Mouse (Mus musculus) neural tube, embryonic 14.5 days (tissue): ENCODE measurements around the gene Rpp25l. TPM values are rescaled to one million over a fixed set of nuclear protein-coding genes. Genes with fewer than 3 reads are reported as not detected.
"Not testable (repeated sequence)": the region's sequence is repeated elsewhere in the genome, so short reads cannot be mapped to it uniquely, and the experiment has no call there.

Experiments used
- ATAC-seq: fragments of 200-750 bp; cut with Nextera tagmentation; 2 replicates; pipeline ENCODE4 v1.8.0; 2017; ENCODE audit warnings: low read depth, mild to moderate bottlenecking, moderate TSS enrichment, moderate library complexity
- H3K27ac ChIP-seq: fragments of 300-500 bp; sonication (generic); 2 replicates; pipeline ENCODE4 v1.5.1; 2014; ENCODE audit warnings: low read depth, mild to moderate bottlenecking, control low read depth, low read length, moderate library complexity, mixed read lengths
- H3K27me3 ChIP-seq: fragments of 300-500 bp; sonication (generic); 2 replicates; pipeline ENCODE4 v1.6.1; 2014; ENCODE audit warnings: low read length; ENCODE audit not compliant: control insufficient read depth, insufficient read depth
- H3K36me3 ChIP-seq: fragments of 300-500 bp; sonication (generic); 2 replicates; pipeline ENCODE4 v1.6.1; 2014; ENCODE audit warnings: low read length, mixed read lengths; ENCODE audit not compliant: control insufficient read depth, insufficient read depth
- H3K4me1 ChIP-seq: fragments of 300-500 bp; sonication (generic); 2 replicates; pipeline ENCODE4 v1.6.1; 2014; ENCODE audit warnings: low read length; ENCODE audit not compliant: control insufficient read depth, insufficient read depth
- H3K4me2 ChIP-seq: fragments of 300-500 bp; sonication (generic); 2 replicates; pipeline ENCODE4 v1.6.1; 2014; ENCODE audit warnings: mild to moderate bottlenecking, low read depth, low read length, control low read depth
- H3K4me3 ChIP-seq: fragments of 300-500 bp; sonication (generic); 2 replicates; pipeline ENCODE4 v1.5.1; 2014; ENCODE audit warnings: low read depth, low read length, control low read depth, mixed read lengths
- H3K9ac ChIP-seq: fragments of 300-500 bp; sonication (generic); replicated peaks from 2 replicates; pipeline ENCODE4 v1.6.1; 2014; ENCODE audit warnings: low read depth, mild to moderate bottlenecking, control low read depth, low read length, mixed read lengths
- H3K9me3 ChIP-seq: fragments of 300-500 bp; sonication (generic); 2 replicates; pipeline ENCODE4 v1.6.1; 2016; ENCODE audit warnings: low read length; ENCODE audit not compliant: control insufficient read depth
- WGBS: fragments of 180-500 bp; shearing (Covaris S2); extraction: QIAGEN DNeasy Blood & Tissue Kit; methylation state at CpG from one replicate; pipeline ENCODE4 v1.1.7; 2014; 5-methylcytosine and 5-hydroxymethylcytosine counted together
- polyA plus RNA-seq: library from polyadenylated mRNA; unstranded; fragments of >200 nt; fragmentation: Nextera tagmentation; extraction: Ambion mirVana; gene quantifications from 2 replicates; pipeline ENCODE4 v1.2.1, GENCODE M21; 2014

Gene Rpp25l
- polyA plus RNA-seq, 1 experiment from 2014 or later: 61.3 TPM

GRCm38 (mm10) chr4:41695800-41696199 is 17.5 kb downstream of the Rpp25l start:
- not testable (repeated sequence) for H3K27me3 ChIP-seq, H3K27ac ChIP-seq, H3K36me3 ChIP-seq, H3K4me1 ChIP-seq, H3K9me3 ChIP-seq, ATAC-seq, H3K9ac ChIP-seq, H3K4me3 ChIP-seq
- peak overlapping the region; percentile 26; the same call in 1 of the 2 replicates for H3K4me2 ChIP-seq
- whole genome bisulfite sequencing: 0% methylated on average over 17 of the region's 38 CpGs

DNA sequence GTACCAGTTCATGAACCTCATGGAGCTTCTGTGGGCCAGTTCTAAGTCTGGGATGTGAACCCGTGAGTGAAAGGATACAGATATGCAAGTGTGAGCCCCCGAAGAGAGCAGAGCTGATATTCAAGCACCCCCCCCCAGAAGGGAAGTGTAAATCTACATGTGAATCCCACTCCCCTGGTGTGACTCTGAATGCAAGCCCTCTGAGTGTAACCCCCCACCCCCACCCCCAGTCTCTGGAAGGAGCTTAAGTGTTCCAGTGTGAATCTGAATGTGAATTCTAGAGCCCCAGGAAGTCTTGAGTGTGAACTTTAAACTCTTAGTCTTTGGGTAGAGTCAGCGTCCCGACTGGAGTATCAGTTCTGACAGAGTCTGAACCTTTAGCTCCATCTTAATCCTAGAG is 19.8 kb downstream of the Rpp25l start:
- H3K36me3 ChIP-seq, H3K27ac ChIP-seq, H3K4me3 ChIP-seq, H3K9me3 ChIP-seq, ATAC-seq, H3K27me3 ChIP-seq, H3K9ac ChIP-seq, H3K4me1 ChIP-seq: not testable (repeated sequence)
- peak overlapping the region; percentile 26; the same call in 1 of the 2 replicates for H3K4me2 ChIP-seq
- 2% methylated on average over 4 of the region's 4 CpGs for WGBS

- not testable (repeated sequence) for ATAC-seq, H3K4me3 ChIP-seq, H3K9me3 ChIP-seq, H3K27ac ChIP-seq, H3K27me3 ChIP-seq, H3K4me1 ChIP-seq, H3K4me2 ChIP-seq, H3K36me3 ChIP-seq, H3K9ac ChIP-seq
- no CpG with 5 or more reads among the region's 4 CpGs for WGBS
Observed at GRCm38 (mm10) chr4:41690014-41690413, 23.3 kb downstream of the Rpp25l start.

GRCm38 (mm10) chr4:41688562-41688961 is 24.8 kb downstream of the Rpp25l start:
- H3K4me3 ChIP-seq, H3K4me1 ChIP-seq, H3K9me3 ChIP-seq, H3K27me3 ChIP-seq, ATAC-seq, H3K36me3 ChIP-seq, H3K9ac ChIP-seq, H3K4me2 ChIP-seq, H3K27ac ChIP-seq: not testable (repeated sequence)
- 35% methylated on average over 1 of the region's 1 CpGs for WGBS

DNA sequence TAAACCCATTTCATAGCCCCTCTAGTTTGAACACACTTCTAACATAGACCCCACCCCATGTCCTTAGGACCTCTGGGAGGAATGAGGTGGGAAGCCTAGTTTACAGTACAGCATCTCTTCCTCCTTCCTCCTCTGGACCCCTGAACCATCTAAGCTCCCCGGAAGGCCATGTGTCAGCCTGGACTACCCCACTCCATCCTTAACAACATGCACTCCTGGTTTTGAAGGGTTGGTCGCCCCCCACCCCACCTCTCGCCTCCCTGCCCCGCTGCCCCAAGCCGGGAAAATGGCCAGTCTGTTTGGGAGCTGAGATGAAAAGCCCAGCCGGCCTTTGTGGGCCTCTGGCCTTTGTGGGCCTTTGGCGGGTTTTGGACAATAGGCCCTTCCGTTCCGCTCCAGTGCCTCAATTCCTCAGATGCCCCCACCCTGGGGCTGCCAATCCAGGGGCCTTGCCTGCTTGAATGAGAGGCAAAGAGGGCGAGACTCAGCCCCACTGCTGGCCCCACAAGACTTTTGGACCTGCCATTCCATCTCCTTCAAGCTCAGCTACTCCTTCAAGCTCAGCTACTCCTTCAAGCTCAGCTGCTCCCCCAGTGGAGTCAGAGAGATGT is 27.3 kb downstream of the Rpp25l start:
- H3K4me2 ChIP-seq, ATAC-seq, H3K9me3 ChIP-seq, H3K4me1 ChIP-seq, H3K36me3 ChIP-seq, H3K27ac ChIP-seq, H3K4me3 ChIP-seq, H3K9ac ChIP-seq, H3K27me3 ChIP-seq: not testable (repeated sequence)
- WGBS: 12% methylated on average over 9 of the region's 10 CpGs

- H3K27ac ChIP-seq, H3K27me3 ChIP-seq, H3K4me1 ChIP-seq, H3K36me3 ChIP-seq, H3K4me3 ChIP-seq, H3K9ac ChIP-seq, H3K9me3 ChIP-seq, H3K4me2 ChIP-seq: not testable (repeated sequence)
- 2% methylated on average over 14 of the region's 14 CpGs for WGBS
- peak; percentile 19; the same call in 1 of the 2 replicates for ATAC-seq
Observed at GRCm38 (mm10) chr4:41684931-41685453, 28.3 kb downstream of the Rpp25l start.

DNA sequence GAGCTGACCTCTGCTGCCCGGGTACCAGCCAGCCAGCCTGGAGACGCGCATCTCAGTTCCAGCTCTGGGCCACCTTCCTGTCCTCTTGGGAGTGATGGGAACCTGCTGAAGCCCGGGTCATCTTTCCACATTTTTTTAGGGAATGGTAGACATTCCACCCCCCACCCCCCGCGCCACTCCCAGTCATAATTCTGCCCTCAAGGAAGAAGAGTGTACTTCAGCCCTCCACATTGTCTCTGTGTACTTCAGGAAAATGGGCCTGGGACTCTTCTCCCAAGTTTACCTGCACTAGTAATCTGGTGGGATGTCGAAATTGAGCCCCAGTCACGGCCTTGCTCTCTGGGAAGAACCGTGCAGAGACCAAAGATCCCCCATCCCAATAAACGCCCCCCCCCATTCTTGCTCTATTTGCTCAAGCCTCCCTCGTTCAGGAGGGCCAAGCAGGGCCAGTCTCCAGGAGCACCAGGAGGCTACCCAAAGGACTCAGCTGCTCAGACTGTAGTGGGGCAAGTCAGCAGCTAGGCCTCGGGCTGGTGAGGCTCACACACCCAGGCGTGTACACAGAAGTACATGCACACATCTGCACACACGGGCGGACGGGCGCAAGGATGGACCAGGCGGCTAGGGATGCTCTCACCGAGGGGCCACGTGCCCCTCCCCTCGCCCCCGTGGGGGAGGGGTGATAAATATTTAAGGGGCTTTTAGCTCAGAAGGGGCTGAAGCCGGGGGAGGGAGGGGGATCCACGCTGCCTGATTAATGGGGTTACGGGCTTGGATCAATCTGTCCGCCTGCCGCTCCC is 29.0 kb downstream of the Rpp25l start:
- H3K4me1 ChIP-seq, H3K9me3 ChIP-seq, H3K27me3 ChIP-seq, H3K9ac ChIP-seq, H3K36me3 ChIP-seq, H3K4me3 ChIP-seq, H3K27ac ChIP-seq: not testable (repeated sequence)
- WGBS: 3% methylated on average over 20 of the region's 27 CpGs
- H3K4me2 ChIP-seq: peak overlapping the region; percentile 8; the same call in 1 of the 2 replicates
- peak; percentile 47; the same call in 1 of the 2 replicates for ATAC-seq

GRCm38 (mm10) chr4:41683303-41683702 is 30.0 kb downstream of the Rpp25l start:
- H3K27me3 ChIP-seq, H3K4me3 ChIP-seq, H3K27ac ChIP-seq, H3K36me3 ChIP-seq, H3K9ac ChIP-seq, H3K4me2 ChIP-seq, H3K9me3 ChIP-seq: not testable (repeated sequence)
- H3K4me1 ChIP-seq: peaks cover 11% of the 10 kb centered on the region
- ATAC-seq: peak; percentile 21
- WGBS: 0% methylated on average over 2 of the region's 27 CpGs

- Histone ChIP-seq H3K36me3 (no peaks in the 10 kb centered on the region), H3K4me3 (no peak overlapping the region), H3K9me3 (no peaks in the 10 kb centered on the region), H3K4me1 (peaks cover 13% of the 10 kb centered on the region), H3K27ac (0 out of 2 replicates have a peak overlapping the region, but pooled peaks have one; percentile 16), H3K4me2 (no peak overlapping the region), H3K27me3 (no peaks in the 10 kb centered on the region), H3K9ac (no peak overlapping the region)
- ATAC-seq: no peak
- WGBS: 24% methylated on average over 6 of the region's 6 CpGs
Observed at GRCm38 (mm10) chr4:41682789-41683188, 30.5 kb downstream of the Rpp25l start.
